Mouse (Mus musculus) lung, adult 2 months (tissue): Measurements from ENCODE around the gene Gm17657. TPM values are rescaled to one million over a fixed set of nuclear protein-coding genes. Genes with fewer than 3 reads are reported as not detected.
"Not testable (repeated sequence)": the region's sequence is repeated elsewhere in the genome, so short reads cannot be mapped to it uniquely, and the experiment has no call there.

Source experiments
- DNase-seq: peaks from one replicate; pipeline ENCODE4 v3.0.0; 2022
- H3K4me1 ChIP-seq: fragments of 200-500 bp; 2 replicates; pipeline ENCODE4 v1.6.1; 2011; ENCODE audit warnings: low read length; ENCODE audit not compliant: control insufficient read depth, insufficient read depth
- H3K4me3 ChIP-seq: fragments of 200-500 bp; replicated peaks from 2 replicates; pipeline ENCODE3; 2011; ENCODE audit warnings: low read depth, mild to moderate bottlenecking, control low read depth, low read length; ENCODE audit errors: extremely low read depth
- CTCF ChIP-seq: fragments of 200-500 bp; IDR thresholded peaks from 2 replicates; pipeline ENCODE4 v1.5.1; 2011; ENCODE audit warnings: mild to moderate bottlenecking, low read length, control low read depth; ENCODE audit not compliant: insufficient read depth
- POLR2A ChIP-seq: fragments of 200-500 bp; IDR thresholded peaks from 2 replicates; pipeline ENCODE4 v1.6.1; 2011; ENCODE audit warnings: low read depth, mild to moderate bottlenecking, control low read depth, low read length, borderline replicate concordance; ENCODE audit errors: extremely low read depth
- WGBS: fragments of 180-500 bp; shearing (Covaris S2); methylation state at CpG from one replicate; pipeline ENCODE4 v1.1.7; 2018; 5-methylcytosine and 5-hydroxymethylcytosine counted together
- polyA plus RNA-seq: library from polyadenylated mRNA; depleted of rRNA; stranded (reverse); fragments of >200 nt; gene quantifications from 2 replicates; pipeline ENCODE4 v1.2.3, GENCODE M21; 2012

Gm17657 gene
- polyA plus RNA-seq, 1 experiment, result not detected

DNA sequence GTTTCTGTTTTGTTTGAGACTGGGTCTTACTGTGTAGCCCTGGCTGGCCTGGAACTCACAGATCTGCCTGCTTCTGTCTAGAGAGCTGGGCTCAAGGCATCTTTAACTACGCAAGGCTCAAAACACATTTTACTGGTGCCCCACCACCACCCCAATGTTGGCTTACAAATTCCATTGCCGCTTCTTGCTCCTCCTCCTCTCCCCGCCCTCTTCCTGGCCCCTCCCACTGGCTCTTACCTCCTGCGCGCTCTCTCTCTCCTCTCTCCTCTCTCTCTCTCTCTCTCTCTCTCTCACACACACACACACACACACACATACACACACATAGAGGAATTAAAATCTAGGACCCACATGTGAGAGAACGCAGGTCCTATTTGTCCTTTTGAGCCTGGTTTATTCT lies 18.9 kb downstream of the Gm17657 start:
- DNase-seq, result no peak
- no peaks in the 10 kb centered on the region for H3K4me1 ChIP-seq
- TF ChIP-seq CTCF (no peak), POLR2A (no peak)
- H3K4me3 ChIP-seq, result no peak overlapping the region
- WGBS, result 69% methylated on average over 6 of the region's 6 CpGs

DNA sequence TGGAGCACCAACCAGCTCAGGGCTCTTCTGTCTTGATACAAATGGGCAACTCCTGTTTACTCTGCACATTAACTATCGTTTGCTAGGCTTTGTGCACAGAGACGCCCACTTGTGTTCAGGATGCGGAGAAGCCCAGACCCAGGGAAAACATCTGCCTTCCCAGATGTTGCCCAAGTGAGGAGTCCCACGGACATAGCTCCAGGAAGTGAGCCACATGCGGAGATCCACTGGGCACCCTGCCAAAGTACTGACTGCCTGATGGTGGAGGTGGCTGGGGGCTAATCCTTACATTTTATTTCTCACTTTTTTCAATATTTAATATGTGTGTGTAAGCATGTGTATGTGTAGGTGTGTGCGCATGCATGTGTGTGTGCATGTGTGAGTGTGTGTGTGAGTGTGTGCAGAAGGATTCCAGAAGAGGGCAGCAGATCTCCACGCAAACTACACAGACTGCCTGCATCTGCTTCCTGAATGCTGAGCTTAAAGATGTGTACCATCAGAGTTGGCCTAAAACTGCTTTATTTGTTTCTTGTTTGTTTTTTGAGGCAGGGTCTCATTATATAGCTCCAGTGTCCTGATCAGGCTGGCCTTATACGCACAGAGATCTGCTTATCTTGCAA lies 20.8 kb downstream of the Gm17657 start:
- DNase-seq, result no peak
- WGBS, result 70% methylated on average over 8 of the region's 8 CpGs
- peak; percentile 67 for TF ChIP-seq CTCF
- no peak for TF ChIP-seq POLR2A
- Histone ChIP-seq H3K4me3 (no peak overlapping the region), H3K4me1 (no peaks in the 10 kb centered on the region)

DNA sequence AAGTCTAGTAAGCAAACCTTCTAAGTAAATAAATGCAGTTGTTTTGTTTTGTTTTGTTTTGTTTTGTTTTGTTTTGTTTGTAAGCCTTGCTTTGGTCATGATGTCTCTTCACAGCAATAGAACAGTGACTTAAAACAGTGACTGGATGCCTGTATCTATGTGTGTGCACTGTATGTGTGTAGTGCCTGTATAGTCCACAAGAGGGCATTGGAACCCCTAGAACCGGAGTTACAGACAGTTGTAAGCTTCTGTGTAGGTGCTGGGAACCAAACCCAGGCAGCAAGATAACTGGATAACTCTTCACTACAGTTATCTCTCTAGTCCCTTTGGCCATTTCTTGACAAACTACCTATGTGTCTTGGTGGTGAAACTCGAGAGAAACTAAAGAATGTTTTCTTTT lies 23.8 kb downstream of the Gm17657 start:
- DNase-seq, result no peak
- H3K4me1 ChIP-seq, result no peaks in the 10 kb centered on the region
- WGBS, result 75% methylated on average over 2 of the region's 2 CpGs
- TF ChIP-seq CTCF, result no peak
- TF ChIP-seq POLR2A, result no peak
- no peak overlapping the region for H3K4me3 ChIP-seq

DNA sequence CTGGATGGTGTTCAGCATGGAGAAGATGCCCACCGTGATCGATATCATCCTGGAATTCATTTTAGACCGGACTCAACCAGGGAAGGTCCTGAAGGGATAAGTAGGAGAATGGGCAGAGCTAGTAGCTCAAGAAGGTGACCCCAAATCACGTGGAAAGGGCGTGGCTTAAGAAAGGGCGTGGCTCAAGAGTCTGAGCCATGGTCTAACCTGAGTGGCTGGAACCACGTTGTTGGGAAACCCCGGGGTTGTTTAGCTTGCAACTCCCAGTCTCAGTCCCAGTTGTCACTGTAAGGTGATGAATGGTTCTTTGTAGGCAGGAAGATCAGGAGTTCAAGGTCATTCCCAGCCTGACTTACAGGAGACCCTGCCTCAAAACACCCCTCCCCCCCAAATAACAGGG lies 29.7 kb downstream of the Gm17657 start:
- no peak for DNase-seq
- 72% methylated on average over 8 of the region's 8 CpGs for WGBS
- TF ChIP-seq CTCF, result no peak
- no peak for TF ChIP-seq POLR2A
- Histone ChIP-seq H3K4me1 (no peaks in the 10 kb centered on the region), H3K4me3 (no peak overlapping the region)

DNA sequence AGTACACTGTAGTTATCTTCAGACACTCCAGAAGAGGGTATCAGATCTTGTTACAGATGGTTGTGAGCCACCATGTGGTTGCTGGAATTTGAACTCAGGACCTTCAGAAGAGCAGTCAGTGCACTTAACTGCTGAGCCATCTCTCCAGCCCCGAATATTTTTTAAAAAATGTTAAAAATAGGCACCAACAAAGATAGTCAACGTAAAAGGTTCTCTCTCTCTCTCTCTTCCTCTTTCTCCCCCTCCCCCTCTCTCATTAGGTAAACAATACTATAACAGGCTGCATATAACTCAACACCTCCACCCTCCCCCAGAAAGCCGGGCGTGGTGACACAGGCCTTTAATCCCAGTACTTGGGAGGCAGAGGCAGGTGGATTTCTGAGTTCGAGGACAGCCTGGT lies 30.8 kb downstream of the Gm17657 start:
- H3K4me3 ChIP-seq, H3K4me1 ChIP-seq, DNase-seq: not testable (repeated sequence)
- WGBS, result 79% methylated on average over 5 of the region's 5 CpGs

DNA sequence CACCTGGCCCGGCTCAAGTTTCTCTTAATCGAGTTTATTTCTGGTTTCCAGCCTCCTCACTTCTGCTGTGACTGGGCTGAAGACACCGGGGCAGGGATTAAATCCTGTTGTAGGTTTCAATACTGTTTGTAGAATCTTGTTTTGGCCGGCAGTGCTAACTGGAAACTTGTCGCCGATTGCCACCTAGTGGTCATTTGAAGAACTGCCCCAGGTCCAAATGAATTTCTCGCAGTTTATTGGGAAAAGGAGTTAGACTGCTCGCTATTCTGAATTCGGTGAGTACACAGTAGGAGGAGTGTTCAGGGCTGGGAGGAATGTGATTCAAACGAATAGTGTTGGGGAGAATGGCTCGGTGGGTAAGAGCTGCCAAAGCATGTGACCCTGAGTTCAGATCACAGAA lies 35.0 kb downstream of the Gm17657 start:
- TF ChIP-seq CTCF, result peak; percentile 72
- TF ChIP-seq POLR2A, result no peak
- 2% methylated on average over 11 of the region's 11 CpGs for WGBS
- no peaks in the 10 kb centered on the region for H3K4me1 ChIP-seq
- DNase-seq, result peak; percentile 78
- H3K4me3 ChIP-seq, result no peak overlapping the region

DNA sequence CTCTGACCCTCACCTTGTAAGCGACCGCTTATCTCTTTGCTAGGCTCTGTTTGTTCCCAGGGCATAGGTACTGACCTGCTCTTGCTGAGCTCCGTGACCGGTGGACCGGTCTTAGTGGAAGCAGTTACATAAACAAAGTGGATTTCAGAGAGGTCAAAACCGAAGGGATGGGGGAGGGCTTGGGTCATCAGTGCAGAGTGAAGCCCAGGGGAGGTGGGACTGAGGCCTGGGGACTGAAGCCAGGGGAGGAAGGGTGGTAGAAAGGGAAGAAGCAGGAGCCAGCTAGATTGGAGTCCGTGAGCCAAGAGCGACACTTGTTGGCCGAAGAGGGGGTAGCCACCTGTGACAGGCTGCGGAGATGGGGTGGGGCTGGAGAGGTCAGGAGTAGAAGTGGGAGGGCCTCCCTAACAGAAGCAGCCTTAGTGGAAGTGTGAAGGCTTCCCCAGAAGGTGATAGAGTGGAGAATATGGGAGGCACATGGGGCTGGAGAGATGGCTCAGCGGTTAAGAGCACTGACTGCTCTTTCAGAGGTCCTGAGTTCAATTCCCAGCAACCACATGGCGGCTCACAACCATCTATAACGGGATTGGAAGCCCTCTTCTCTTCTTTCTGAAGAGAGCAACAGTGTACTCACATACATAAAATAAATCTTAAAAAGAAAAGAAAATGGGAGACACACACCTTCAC lies 36.3 kb downstream of the Gm17657 start:
- Histone ChIP-seq H3K4me1 (no peaks in the 10 kb centered on the region; the same call in 1 of the 2 replicates), H3K4me3 (no peak overlapping the region)
- TF ChIP-seq CTCF (peak; percentile 69), POLR2A (no peak)
- 36% methylated on average over 13 of the region's 13 CpGs for WGBS
- DNase-seq, result peak; percentile 67

DNA sequence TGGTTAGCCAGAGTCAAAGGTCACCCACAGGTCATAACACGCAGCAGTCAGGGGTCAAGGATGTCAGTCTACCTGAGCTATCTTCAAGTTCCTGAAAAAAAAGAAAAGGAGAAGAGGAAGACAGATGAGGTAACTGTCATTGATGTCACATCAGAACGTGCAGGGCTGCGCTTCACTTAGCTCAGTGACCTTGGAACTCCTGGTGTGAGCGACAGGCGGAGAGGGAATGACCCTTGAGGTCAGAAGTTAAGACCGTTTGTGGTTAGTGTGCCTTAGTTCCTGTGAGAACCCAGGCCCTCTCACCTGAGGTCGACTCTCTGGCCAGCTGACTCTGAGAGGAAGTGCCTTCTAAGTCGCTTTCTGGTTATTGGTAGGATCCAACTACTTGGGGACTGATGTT lies 38.7 kb downstream of the Gm17657 start:
- DNase-seq, result no peak
- 62% methylated on average over 8 of the region's 8 CpGs for whole genome bisulfite sequencing
- Histone ChIP-seq H3K4me1 (no peaks in the 10 kb centered on the region; the same call in 1 of the 2 replicates), H3K4me3 (no peak overlapping the region)
- no peak for TF ChIP-seq CTCF
- TF ChIP-seq POLR2A, result no peak

DNA sequence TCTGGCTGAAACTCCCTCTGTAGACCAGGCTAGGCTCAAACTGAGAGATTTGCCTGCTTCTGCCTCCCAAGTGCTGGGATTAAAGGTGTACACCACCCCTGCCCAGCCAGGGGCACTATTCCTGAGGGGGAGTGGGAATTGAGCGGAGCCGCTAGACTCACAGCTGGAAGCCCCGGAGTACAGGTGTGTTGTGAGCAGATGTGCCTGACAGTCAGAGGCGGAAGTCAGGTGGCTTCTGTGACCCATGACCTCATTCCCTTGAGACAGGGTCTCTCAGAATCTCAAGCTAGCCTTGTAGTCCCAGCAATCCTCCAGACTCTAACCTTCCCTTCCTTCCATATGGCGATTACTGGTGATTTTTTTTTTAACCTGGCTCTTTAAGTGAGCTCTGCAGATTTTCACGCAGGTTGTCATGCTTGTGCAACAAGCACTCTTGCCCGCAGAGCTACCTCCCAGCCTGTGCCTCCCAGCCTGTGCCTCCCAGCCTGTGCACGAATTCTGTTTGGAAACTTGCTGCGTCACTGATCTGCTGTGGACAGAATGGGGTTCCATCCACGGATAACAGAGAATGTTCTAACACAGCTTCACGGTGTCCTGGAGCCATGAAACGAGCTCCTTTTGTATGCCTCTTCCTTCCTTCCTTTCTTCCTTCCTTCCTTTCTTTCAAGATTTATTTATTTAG lies 40.4 kb downstream of the Gm17657 start:
- no peak for DNase-seq
- WGBS, result 61% methylated on average over 12 of the region's 12 CpGs
- Histone ChIP-seq H3K4me1 (no peaks in the 10 kb centered on the region; the same call in 1 of the 2 replicates), H3K4me3 (no peak overlapping the region)
- TF ChIP-seq POLR2A, result no peak
- TF ChIP-seq CTCF, result no peak

DNA sequence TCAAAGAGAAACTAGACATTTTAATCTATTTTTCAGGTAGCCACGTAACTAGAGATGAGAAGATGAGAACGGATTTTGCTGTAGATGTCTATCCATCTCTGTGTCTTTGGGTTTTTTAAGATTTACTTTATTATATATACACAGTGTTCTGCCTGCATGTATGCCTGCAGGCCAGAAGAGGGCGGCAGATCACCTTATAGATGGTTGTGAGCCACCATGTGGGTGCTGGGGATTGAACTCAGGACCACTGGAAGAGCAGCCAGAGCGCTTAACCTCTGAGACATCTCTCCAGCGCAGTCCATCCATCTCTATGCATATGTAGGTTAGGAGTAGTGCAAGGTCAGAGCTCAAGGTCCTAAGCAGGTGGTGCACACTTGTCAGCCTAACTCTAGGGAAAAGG lies 45.7 kb downstream of the Gm17657 start:
- no peak overlapping the region for H3K4me3 ChIP-seq
- WGBS, result 85% methylated on average over 5 of the region's 5 CpGs
- DNase-seq, result no peak
- H3K4me1 ChIP-seq, result peaks cover 9% of the 10 kb centered on the region
- no peak for TF ChIP-seq POLR2A
- TF ChIP-seq CTCF, result 0 out of 2 replicates have a peak, but pooled peaks have one; percentile 11
